In genomic region chr3:118494611-118495010, GRCm38 (mm10) we compare ENCODE assay signal across 19 mouse cellular contexts.
DNase-seq lines count a peak whose midpoint lies in the region; ATAC-seq and TF ChIP-seq lines count a peak whose summit lies in the region.
"Had no signal": no experiment of that assay in that cellular context is flagged by ENCODE, and none has a peak within 500 bp of the region (broad histone marks: within the 10 kb centered on the region; RNA-seq: fewer than 3 reads in every experiment).

No protein-coding gene starts in this region.

- H3K79me2 ChIP-seq in liver, adult 2 months (ENCODE audit: control insufficient read depth, insufficient read depth, low read length) = no peaks in the 10 kb centered on the region

- no peak for TF ChIP-seq CTCF in liver, adult 2 months (IDR thresholded peaks at IDR 0.05; ENCODE audit: low read depth, low read length)
- TF ChIP-seq CTCF in liver, postnatal 0 days (IDR thresholded peaks at IDR 0.05; ENCODE audit: low read depth) = no peak

- ATAC-seq in liver, embryonic 12.5 days = no peak
- peak; percentile 43; the same call in 1 of the 2 replicates for ATAC-seq in liver, postnatal 0 days
- ATAC-seq: activated CD4-positive, CD25-positive, alpha-beta regulatory T cell, adult 4 months; CD4-positive, CD25-positive, alpha-beta regulatory T cell, adult 4 months; Patski had no signal

- H3K4me3 ChIP-seq in liver, adult 2 months (ENCODE audit: insufficient read depth, low read depth, low read length) = no peak overlapping the region
- H3K4me3 ChIP-seq in liver, embryonic 12.5 days = no peak overlapping the region
- no peak overlapping the region for H3K4me3 ChIP-seq in liver, postnatal 0 days (ENCODE audit: low read depth, low read length)

- no peak for TF ChIP-seq EP300 in liver, postnatal 0 days (IDR thresholded peaks at IDR 0.05; ENCODE audit: low read depth)

- H3K36me3 ChIP-seq in liver, adult 2 months (ENCODE audit: control insufficient read depth, insufficient read depth, low read length) = no peaks in the 10 kb centered on the region
- no peaks in the 10 kb centered on the region for H3K36me3 ChIP-seq in liver, embryonic 12.5 days
- no peaks in the 10 kb centered on the region for H3K36me3 ChIP-seq in liver, postnatal 0 days (replicated peaks; ENCODE audit: insufficient read depth, low read length)
- H3K36me3 ChIP-seq: G1E had no signal

- 20% methylated on average over 1 of the region's 1 CpGs for WGBS in liver, adult 2 months
- 79% methylated on average over 1 of the region's 1 CpGs for WGBS in liver, embryonic 12.5 days (ENCODE audit: insufficient replicate concordance)
- 85% methylated on average over 1 of the region's 1 CpGs for WGBS in liver, postnatal 0 days (ENCODE audit: insufficient replicate concordance)

- H3K4me1 ChIP-seq in liver, adult 2 months (ENCODE audit: control insufficient read depth, insufficient read depth, low read length) = peaks cover 15% of the 10 kb centered on the region
- no peaks in the 10 kb centered on the region for H3K4me1 ChIP-seq in liver, embryonic 12.5 days
- H3K4me1 ChIP-seq in liver, postnatal 0 days (ENCODE audit: insufficient read depth) = no peaks in the 10 kb centered on the region

- no peak overlapping the region for H3K4me2 ChIP-seq in liver, embryonic 12.5 days
- H3K4me2 ChIP-seq in liver, postnatal 0 days (ENCODE audit: low read depth, low read length) = no peak overlapping the region

- peak; percentile 95 for DNase-seq in liver, adult 2 months (ENCODE audit: extremely low read depth, low read depth, low spot score)
- DNase-seq in liver, postnatal 0 days = no peak
- DNase-seq in liver = no peak
- DNase-seq: adrenal gland, adult 2 months; adrenal gland, adult 8-10 months; adrenal gland, postnatal 10 days; adrenal gland, postnatal 14 days; adrenal gland, postnatal 25 days; adrenal gland, postnatal 36 days; B cell, adult 2 months; cerebellum, adult 11 months; cerebellum, adult 11-12 months; cerebellum, adult 18-20 months had no signal

- H3K9ac ChIP-seq in liver, adult 2 months (ENCODE audit: low read depth, low read length) = no peak overlapping the region; the same call in 1 of the 2 replicates
- H3K9ac ChIP-seq in liver, embryonic 12.5 days = no peak overlapping the region
- H3K9ac ChIP-seq in liver, postnatal 0 days (replicated peaks) = no peak overlapping the region

- H3K27me3 ChIP-seq in liver, adult 2 months (ENCODE audit: control insufficient read depth, insufficient read depth, low read length) = no peaks in the 10 kb centered on the region
- H3K27me3 ChIP-seq in liver, embryonic 12.5 days (replicated peaks) = no peaks in the 10 kb centered on the region
- H3K27me3 ChIP-seq in liver, postnatal 0 days (ENCODE audit: insufficient read depth, low read length) = no peaks in the 10 kb centered on the region
- H3K27me3 ChIP-seq: CH12.LX, Patski had no signal

- H3K27ac ChIP-seq in liver, adult 2 months (replicated peaks; ENCODE audit: insufficient read depth, low read depth, low read length) = peak overlapping the region; percentile 96
- H3K27ac ChIP-seq in liver, embryonic 12.5 days = no peak overlapping the region
- H3K27ac ChIP-seq in liver, postnatal 0 days (ENCODE audit: low read depth) = peak overlapping the region; percentile 20; the same call in 1 of the 2 replicates

- H3K9me3 ChIP-seq in liver, embryonic 12.5 days (replicated peaks) = no peaks in the 10 kb centered on the region
- H3K9me3 ChIP-seq in liver, postnatal 0 days (ENCODE audit: low read length) = no peaks in the 10 kb centered on the region

- TF ChIP-seq POLR2A in liver, adult 2 months (IDR thresholded peaks at IDR 0.05; ENCODE audit: extremely low read depth, insufficient read depth, low read length) = 0 out of 2 replicates have a peak, but pooled peaks have one; percentile 13
